Mouse (Mus musculus) ES-E14 (cell line): ENCODE data around the gene Wbp1l. TPM values are rescaled to one million over a fixed set of nuclear protein-coding genes. Genes with fewer than 3 reads are reported as not detected.

Experiments used
- DNase-seq: peaks from one replicate; pipeline ENCODE4 v3.0.0-alpha.2; 2013; ENCODE audit warnings: low read depth, low spot score
- H3K27ac ChIP-seq: 2 replicates; pipeline ENCODE4 v1.5.1; 2012; ENCODE audit warnings: low read depth, mild to moderate bottlenecking, low read length, moderate library complexity, mixed read lengths; ENCODE audit not compliant: poor library complexity, insufficient read depth, severe bottlenecking
- H3K36me3 ChIP-seq: 2 replicates; pipeline ENCODE4 v1.6.1; 2012; ENCODE audit warnings: mild to moderate bottlenecking, low read length, moderate library complexity, mixed read lengths; ENCODE audit not compliant: control insufficient read depth, poor library complexity, insufficient read depth, severe bottlenecking
- H3K4me1 ChIP-seq, 2 experiments: fragments of 150-350 bp in 1 of 2; sonication (generic) in 1 of 2; 2 replicates each; pipeline ENCODE4 v1.6.1; 2012; ENCODE audit warnings: low read length in 2 of 2, mild to moderate bottlenecking in 1 of 2, mixed read lengths in 1 of 2; ENCODE audit not compliant: control insufficient read depth in 2 of 2, insufficient read depth in 2 of 2, poor library complexity in 1 of 2
- H3K4me3 ChIP-seq, 2 experiments: fragments of 150-350 bp in 1 of 2; sonication (generic) in 1 of 2; 2 replicates each; pipeline ENCODE4 v1.5.1; 2012; ENCODE audit warnings: low read length in 2 of 2, low read depth in 1 of 2, mild to moderate bottlenecking in 1 of 2, mixed read lengths in 1 of 2; ENCODE audit not compliant: insufficient read depth in 1 of 2, poor library complexity in 1 of 2, severe bottlenecking in 1 of 2
- H3K9ac ChIP-seq: 2 replicates; pipeline ENCODE4 v1.6.1; 2012; ENCODE audit warnings: low read depth, mild to moderate bottlenecking, low read length, mixed read lengths; ENCODE audit not compliant: poor library complexity, insufficient read depth, severe bottlenecking
- H3K9me3 ChIP-seq: fragments of 150-350 bp; sonication (generic); 2 replicates; pipeline ENCODE4 v1.6.1; 2012; ENCODE audit warnings: low read depth, mild to moderate bottlenecking, low read length; ENCODE audit not compliant: control insufficient read depth, insufficient read depth
- CHD2 ChIP-seq: IDR thresholded peaks from 2 replicates; pipeline ENCODE4 v1.6.1; 2014; ENCODE audit warnings: mild to moderate bottlenecking, low read depth, low read length, inconsistent platforms
- HCFC1 ChIP-seq: IDR thresholded peaks from 2 replicates; pipeline ENCODE4 v1.6.1; 2012; ENCODE audit warnings: low read length, inconsistent platforms, borderline replicate concordance; ENCODE audit not compliant: insufficient read depth
- MAFK ChIP-seq: IDR thresholded peaks from 2 replicates; pipeline ENCODE4 v1.6.1; 2014; ENCODE audit warnings: mild to moderate bottlenecking, low read depth, low read length, inconsistent platforms; ENCODE audit not compliant: insufficient read depth
- ZC3H11A ChIP-seq: IDR thresholded peaks from 2 replicates; pipeline ENCODE4 v1.6.1; 2012; ENCODE audit warnings: low read depth, mild to moderate bottlenecking, inconsistent platforms, low read length, borderline replicate concordance
- ZNF384 ChIP-seq: IDR thresholded peaks from 2 replicates; pipeline ENCODE4 v1.6.1; 2012; ENCODE audit warnings: low read depth, low read length, inconsistent platforms
- in situ Hi-C, 2 experiments: fragments of 600-800 bp; cut with MboI; formaldehyde crosslinking; loops; one replicate each; pipeline ENCODE4 v1.15.1; 2025; ENCODE audit warnings: low sequenced_read_pairs in 2 of 2, inconsistent platforms in 1 of 2; ENCODE audit not compliant: unreplicated experiment in 2 of 2
- total RNA-seq: library from RNA; depleted of rRNA; stranded (reverse); fragments of 300-350 nt; gene quantifications from 2 replicates; pipeline ENCODE4 v1.2.3, GENCODE M21; 2012

Wbp1l gene
- total RNA-seq, 1 experiment: 40.2 TPM

DNA sequence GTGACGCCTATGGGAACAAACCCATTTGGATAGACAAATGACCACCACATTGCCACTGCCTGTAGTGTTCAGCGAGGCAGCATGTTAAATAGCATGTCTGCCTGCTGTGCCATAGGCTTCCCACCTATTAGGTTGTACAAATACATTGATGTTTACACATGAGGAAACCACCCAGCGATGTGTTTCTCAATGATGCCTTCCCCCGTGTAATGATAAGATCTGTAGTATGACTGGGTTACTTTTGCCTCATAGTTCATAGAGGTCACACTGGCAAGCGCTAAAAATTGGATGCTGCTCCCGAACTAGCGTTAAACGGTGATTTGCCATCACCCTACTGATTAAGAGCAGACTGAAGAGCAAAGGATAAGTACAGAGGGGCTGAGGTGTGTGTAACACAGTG, 63.3 kb downstream of the Wbp1l start:
- Histone ChIP-seq H3K4me3 (no peak overlapping the region), H3K36me3 (no peaks in the 10 kb centered on the region), H3K9me3 (no peaks in the 10 kb centered on the region), H3K4me1 (peaks cover 0 to 2% of the 10 kb centered on the region in 2 experiments; a peak in 1 of 4 replicates), H3K27ac (no peak overlapping the region), H3K9ac (no peak overlapping the region)
- no peak for DNase-seq
- TF ChIP-seq MAFK (no peak), HCFC1 (no peak), ZNF384 (no peak), ZC3H11A (no peak), CHD2 (no peak)
- in situ Hi-C loops: loop anchor here (10.0 kb wide), 1 partner anchor 213 kb away; no protein-coding TSS in a partner anchor

DNA sequence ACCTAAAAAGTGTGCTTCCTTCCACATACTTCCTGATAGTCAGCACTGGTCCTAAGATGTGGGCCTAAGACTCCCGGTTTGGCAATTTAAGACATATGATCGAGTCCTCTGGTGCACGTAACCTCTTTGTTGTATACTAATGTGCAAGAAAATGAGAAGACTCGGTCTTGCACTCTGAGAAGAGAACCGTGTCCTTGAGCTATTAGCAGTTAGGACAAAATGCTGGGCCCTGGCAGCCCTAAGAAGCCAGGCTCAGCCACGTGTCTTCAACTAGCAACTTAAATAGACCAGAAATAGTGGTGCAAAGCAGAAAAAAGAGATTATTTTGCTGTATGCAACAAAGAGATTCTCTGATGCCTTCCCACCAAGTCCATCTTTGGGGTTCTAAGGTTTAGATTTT, 63.9 kb downstream of the Wbp1l start:
- TF ChIP-seq ZNF384: no peak
- no peak for TF ChIP-seq HCFC1
- no peak for TF ChIP-seq ZC3H11A
- no peak for TF ChIP-seq CHD2
- no peak for TF ChIP-seq MAFK
- Histone ChIP-seq H3K27ac (no peak overlapping the region), H3K36me3 (no peaks in the 10 kb centered on the region), H3K4me1 (no peaks in the 10 kb centered on the region), H3K4me3 (no peak overlapping the region), H3K9me3 (no peaks in the 10 kb centered on the region), H3K9ac (no peak overlapping the region)
- in situ Hi-C loops: loop anchor here (10.0 kb wide), 1 partner anchor 212 kb away; no protein-coding TSS in a partner anchor
- DNase-seq: no peak

GRCm38 (mm10) chr19:46665474-46665873, 66.6 kb downstream of the Wbp1l start:
- TF ChIP-seq CHD2 (no peak), ZNF384 (no peak), HCFC1 (no peak), MAFK (no peak), ZC3H11A (no peak)
- H3K4me1 ChIP-seq: no peaks in the 10 kb centered on the region
- in situ Hi-C loops: loop anchor here (10.0 kb wide), 1 partner anchor 209 kb away; no protein-coding TSS in a partner anchor
- no peaks in the 10 kb centered on the region for H3K9me3 ChIP-seq
- H3K4me3 ChIP-seq: no peak overlapping the region
- no peaks in the 10 kb centered on the region for H3K36me3 ChIP-seq
- DNase-seq: no peak
- no peak overlapping the region for H3K27ac ChIP-seq
- no peak overlapping the region for H3K9ac ChIP-seq

DNA sequence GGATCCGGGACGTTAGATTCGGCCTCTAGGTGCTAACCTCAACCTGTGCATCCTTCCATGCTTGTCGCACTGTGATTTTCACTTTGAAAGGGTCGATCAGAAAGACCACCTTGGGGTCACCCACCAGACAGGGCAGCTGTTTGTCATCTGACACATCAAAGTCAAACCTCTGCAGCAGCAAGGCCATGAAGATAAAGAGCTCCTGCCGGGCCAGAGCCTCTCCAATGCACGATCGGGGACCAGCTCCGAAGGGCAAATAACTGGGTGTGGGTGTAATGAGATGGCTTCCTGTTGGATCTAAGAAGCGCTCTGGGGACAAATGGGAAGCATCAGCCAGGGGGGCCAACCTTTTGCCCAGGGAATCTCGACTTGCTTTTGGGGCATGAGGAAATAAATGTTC, 68.4 kb downstream of the Wbp1l start:
- H3K27ac ChIP-seq: no peak overlapping the region

GRCm38 (mm10) chr19:46668263-46668662, 69.4 kb downstream of the Wbp1l start:
- Histone ChIP-seq H3K9me3 (no peaks in the 10 kb centered on the region), H3K9ac (no peak overlapping the region), H3K4me3 (no peak overlapping the region), H3K27ac (no peak overlapping the region), H3K36me3 (no peaks in the 10 kb centered on the region), H3K4me1 (no peaks in the 10 kb centered on the region)
- DNase-seq: no peak
- in situ Hi-C loops: loop anchor here (10.0 kb wide), 1 partner anchor 207 kb away; no protein-coding TSS in a partner anchor
- no peak for TF ChIP-seq ZNF384
- no peak for TF ChIP-seq HCFC1
- TF ChIP-seq ZC3H11A: no peak
- no peak for TF ChIP-seq MAFK
- no peak for TF ChIP-seq CHD2

More for the DNA sequence above, 68.4 kb downstream of the Wbp1l start:
- no peak for DNase-seq
- in situ Hi-C loops: loop anchor here (10.0 kb wide), 1 partner anchor 208 kb away; no protein-coding TSS in a partner anchor
- no peak overlapping the region for H3K4me3 ChIP-seq
- no peaks in the 10 kb centered on the region for H3K36me3 ChIP-seq
- no peaks in the 10 kb centered on the region for H3K4me1 ChIP-seq
- no peaks in the 10 kb centered on the region for H3K9me3 ChIP-seq
- H3K9ac ChIP-seq: no peak overlapping the region
- TF ChIP-seq MAFK (no peak), CHD2 (no peak), HCFC1 (no peak), ZNF384 (no peak)
